In the genomic region with DNA sequence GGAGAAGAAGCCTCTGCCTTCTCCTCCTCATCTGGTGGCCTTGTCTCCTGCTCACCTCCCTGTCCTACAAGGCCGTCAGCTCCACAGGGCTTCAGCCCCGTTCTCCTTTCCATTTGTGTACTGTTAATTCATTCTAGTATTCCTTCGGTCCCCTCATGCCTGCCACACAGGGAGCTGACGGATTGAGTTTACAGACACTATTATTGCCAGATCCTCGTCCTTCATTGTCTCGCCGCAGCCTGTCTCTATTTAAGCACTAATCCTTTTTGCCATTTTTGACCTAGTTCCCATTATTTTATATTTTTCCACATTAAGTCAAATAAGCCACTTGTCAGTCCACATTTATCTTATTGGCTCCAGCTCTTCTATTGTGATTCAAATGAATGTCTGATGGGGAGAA, we compare ENCODE assay signal across 21 mouse cellular contexts.
DNase-seq lines count a peak whose midpoint lies in the region; ATAC-seq lines count a peak whose summit lies in the region.
"Had no signal": no experiment of that assay in that cellular context is flagged by ENCODE, and none has a peak within 500 bp of the region (broad histone marks: within the 10 kb centered on the region; RNA-seq: fewer than 3 reads in every experiment).

No protein-coding gene starts in this region.

- H3K27ac ChIP-seq in liver, embryonic 11.5 days (ENCODE audit: low read depth, low read length), result no peak overlapping the region
- no peak overlapping the region for H3K27ac ChIP-seq in liver, embryonic 12.5 days
- no peak overlapping the region for H3K27ac ChIP-seq in embryonic facial prominence, embryonic 14.5 days (replicated peaks; ENCODE audit: low read depth, low read length)
- 0 out of 2 replicates have a peak overlapping the region, but pooled peaks have one; percentile 5 for H3K27ac ChIP-seq in midbrain, embryonic 14.5 days (replicated peaks; ENCODE audit: low read depth, low read length)
- H3K27ac ChIP-seq: forebrain, embryonic 12.5 days; heart, embryonic 13.5 days; hindbrain, embryonic 12.5 days had no signal

- no peaks in the 10 kb centered on the region; the same call in 1 of the 2 replicates for H3K4me1 ChIP-seq in liver, embryonic 11.5 days (replicated peaks; ENCODE audit: control insufficient read depth, insufficient read depth, low read length)
- H3K4me1 ChIP-seq in liver, embryonic 12.5 days, result no peaks in the 10 kb centered on the region
- peaks cover 23% of the 10 kb centered on the region for H3K4me1 ChIP-seq in embryonic facial prominence, embryonic 14.5 days (ENCODE audit: control insufficient read depth, insufficient read depth, low read length)
- H3K4me1 ChIP-seq in midbrain, embryonic 14.5 days (ENCODE audit: control insufficient read depth, insufficient read depth, low read length), result peaks cover 10% of the 10 kb centered on the region

- no peak overlapping the region for H3K4me3 ChIP-seq in liver, embryonic 11.5 days (ENCODE audit: low read depth, low read length)
- no peak overlapping the region for H3K4me3 ChIP-seq in liver, embryonic 12.5 days
- H3K4me3 ChIP-seq in embryonic facial prominence, embryonic 14.5 days (ENCODE audit: low read depth, low read length), result no peak overlapping the region
- no peak overlapping the region for H3K4me3 ChIP-seq in midbrain, embryonic 14.5 days (replicated peaks; ENCODE audit: low read depth, low read length)
- H3K4me3 ChIP-seq: forebrain, embryonic 12.5 days; heart, embryonic 13.5 days; hindbrain, embryonic 12.5 days had no signal

- H3K9me3 ChIP-seq in liver, embryonic 11.5 days (ENCODE audit: control insufficient read depth, low read length), result no peaks in the 10 kb centered on the region
- no peaks in the 10 kb centered on the region for H3K9me3 ChIP-seq in liver, embryonic 12.5 days (replicated peaks)
- H3K9me3 ChIP-seq in embryonic facial prominence, embryonic 14.5 days (ENCODE audit: control insufficient read depth, low read length), result no peaks in the 10 kb centered on the region
- no peaks in the 10 kb centered on the region for H3K9me3 ChIP-seq in midbrain, embryonic 14.5 days (ENCODE audit: control insufficient read depth, low read length)
- H3K9me3 ChIP-seq: forebrain, embryonic 12.5 days; heart, embryonic 13.5 days; hindbrain, embryonic 12.5 days had no signal

- no peak for ATAC-seq in liver, embryonic 11.5 days (replicated peaks; ENCODE audit: low FRiP score)
- no peak for ATAC-seq in liver, embryonic 12.5 days
- ATAC-seq in embryonic facial prominence, embryonic 14.5 days (ENCODE audit: low read depth), result no peak
- ATAC-seq in midbrain, embryonic 14.5 days (ENCODE audit: low FRiP score, low TSS enrichment), result peak; percentile 50; the same call in 1 of the 2 replicates
- ATAC-seq: activated CD4-positive, CD25-positive, alpha-beta regulatory T cell, adult 4 months; forebrain, postnatal 0 days; hindbrain, embryonic 16.5 days; Patski had no signal

- no peaks in the 10 kb centered on the region for H3K27me3 ChIP-seq in liver, embryonic 11.5 days (replicated peaks; ENCODE audit: control insufficient read depth, insufficient read depth, low read length)
- H3K27me3 ChIP-seq in liver, embryonic 12.5 days (replicated peaks), result no peaks in the 10 kb centered on the region
- H3K27me3 ChIP-seq in embryonic facial prominence, embryonic 14.5 days (replicated peaks; ENCODE audit: control insufficient read depth, insufficient read depth, low read length), result no peaks in the 10 kb centered on the region
- no peaks in the 10 kb centered on the region; the same call in 1 of the 2 replicates for H3K27me3 ChIP-seq in midbrain, embryonic 14.5 days (ENCODE audit: control insufficient read depth, insufficient read depth, low read length)
- H3K27me3 ChIP-seq: CH12.LX; forebrain, embryonic 12.5 days; heart, embryonic 13.5 days; hindbrain, embryonic 12.5 days; Patski had no signal

- H3K9ac ChIP-seq in liver, embryonic 11.5 days (ENCODE audit: low read depth, low read length), result no peak overlapping the region
- no peak overlapping the region for H3K9ac ChIP-seq in liver, embryonic 12.5 days
- H3K9ac ChIP-seq in embryonic facial prominence, embryonic 14.5 days (ENCODE audit: low read depth, low read length), result no peak overlapping the region
- H3K9ac ChIP-seq in midbrain, embryonic 14.5 days (replicated peaks; ENCODE audit: low read length), result no peak overlapping the region
- H3K9ac ChIP-seq: forebrain, embryonic 12.5 days; forebrain, postnatal 0 days; heart, embryonic 13.5 days; hindbrain, embryonic 12.5 days had no signal

- peak; percentile 16 for DNase-seq in liver, embryonic 11.5 days (ENCODE audit: low spot score)
- peak; percentile 60 for DNase-seq in embryonic facial prominence, embryonic 14.5 days (ENCODE audit: low spot score)
- DNase-seq in midbrain, embryonic 14.5 days, result peak; percentile 59
- DNase-seq in retina, postnatal 1 day, result peak; percentile 77
- DNase-seq in layer of hippocampus, adult 11-12 months (ENCODE audit: low spot score), result no peak
- no peak for DNase-seq in layer of hippocampus, postnatal 14 days (ENCODE audit: low spot score in 2 of 2)
- DNase-seq: adrenal gland, adult 2 months; adrenal gland, postnatal 25 days; cerebellum, adult 2 months; cerebellum, postnatal 10 days; forebrain, postnatal 0 days; gastrocnemius, postnatal 14 days; heart, postnatal 36 days had no signal

- 76% methylated on average over 7 of the region's 7 CpGs for WGBS in liver, embryonic 11.5 days
- 76% methylated on average over 7 of the region's 7 CpGs for WGBS in liver, embryonic 12.5 days (ENCODE audit: insufficient replicate concordance)
- 68% methylated on average over 7 of the region's 7 CpGs for whole genome bisulfite sequencing in embryonic facial prominence, embryonic 14.5 days
- 13% methylated on average over 7 of the region's 7 CpGs for WGBS in midbrain, embryonic 14.5 days

- no peaks in the 10 kb centered on the region for H3K36me3 ChIP-seq in liver, embryonic 11.5 days (ENCODE audit: control insufficient read depth, insufficient read depth, low read length)
- H3K36me3 ChIP-seq in liver, embryonic 12.5 days, result no peaks in the 10 kb centered on the region
- no peaks in the 10 kb centered on the region for H3K36me3 ChIP-seq in embryonic facial prominence, embryonic 14.5 days (ENCODE audit: control insufficient read depth, insufficient read depth, low read length)
- no peaks in the 10 kb centered on the region for H3K36me3 ChIP-seq in midbrain, embryonic 14.5 days (ENCODE audit: control insufficient read depth, insufficient read depth, low read length)
- H3K36me3 ChIP-seq: forebrain, embryonic 12.5 days; heart, embryonic 13.5 days; hindbrain, embryonic 12.5 days had no signal

- H3K4me2 ChIP-seq in liver, embryonic 11.5 days, result no peak overlapping the region
- no peak overlapping the region for H3K4me2 ChIP-seq in liver, embryonic 12.5 days
- no peak overlapping the region for H3K4me2 ChIP-seq in embryonic facial prominence, embryonic 14.5 days (ENCODE audit: low read depth, low read length)
- H3K4me2 ChIP-seq in midbrain, embryonic 14.5 days (ENCODE audit: low read length), result no peak overlapping the region
- H3K4me2 ChIP-seq: forebrain, embryonic 12.5 days; heart, embryonic 13.5 days; hindbrain, embryonic 12.5 days had no signal

Comparison
In these comparisons a context has a peak if more than half of its experiments do, and no peak if none do; other contexts are left out.
1. DNase-seq: peak in liver, embryonic 11.5 days (single experiment), embryonic facial prominence, embryonic 14.5 days (single experiment), midbrain, embryonic 14.5 days (single experiment) and retina, postnatal 1 day (single experiment); none in layer of hippocampus, adult 11-12 months (single experiment) and layer of hippocampus, postnatal 14 days (0 of 2).